Mouse (Mus musculus): ENCODE data around the gene Ajm1. TPM values are rescaled to one million over a fixed set of nuclear protein-coding genes. Genes with fewer than 3 reads are reported as not detected.
A peak's percentile ranks its signal among the peaks of the same experiment; 100 is the strongest.

The Ajm1 gene
- polyA plus RNA-seq, 1 experiment from 2014 or later: 0.46 TPM

DNA sequence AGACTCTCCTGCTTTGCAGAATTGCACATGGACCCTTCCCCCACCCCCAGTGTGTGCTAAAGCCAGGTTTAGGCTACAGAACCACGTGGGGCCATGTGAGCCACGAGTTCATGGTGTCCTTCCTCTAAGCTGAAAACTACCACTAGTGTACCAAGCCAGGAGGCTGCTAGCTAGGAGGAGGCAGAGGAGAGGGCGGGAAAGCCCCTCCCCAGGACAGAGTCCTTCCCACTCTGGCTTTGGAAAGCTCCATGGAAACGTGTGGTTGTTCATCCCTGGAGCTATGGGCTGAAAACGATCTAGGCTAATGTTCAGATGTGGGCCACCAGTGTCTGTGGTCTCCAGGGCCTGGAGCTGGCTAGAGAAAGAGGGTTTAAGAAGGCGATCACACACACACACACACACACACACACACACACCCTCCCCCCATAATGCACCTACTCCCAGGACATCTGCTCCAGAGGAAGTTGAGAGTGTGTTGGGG lies 896 bp downstream of the Ajm1 start:
- H3K9me3 ChIP-seq (ENCODE audit: control insufficient read depth, low read length): no peaks in the 10 kb centered on the region
- H3K4me1 ChIP-seq (ENCODE audit: control insufficient read depth, insufficient read depth, low read length): peaks cover 27% of the 10 kb centered on the region
- ATAC-seq (ENCODE audit: insufficient read depth, low FRiP score, low TSS enrichment) (no peak), DNase-seq (ENCODE audit: low spot score) (no peak)
- peaks cover 57% of the 10 kb centered on the region for H3K27me3 ChIP-seq (ENCODE audit: control insufficient read depth, insufficient read depth, low read length)
- H3K4me2 ChIP-seq (ENCODE audit: low read depth): no peak overlapping the region
- no peak overlapping the region for H3K9ac ChIP-seq (ENCODE audit: low read length)
- peaks cover 4% of the 10 kb centered on the region; the same call in 1 of the 2 replicates for H3K36me3 ChIP-seq (ENCODE audit: control insufficient read depth, insufficient read depth, low read length)
- no peak overlapping the region for H3K4me3 ChIP-seq (ENCODE audit: low read depth, low read length)
- 47% methylated on average over 6 of the region's 6 CpGs for WGBS
- no peak overlapping the region for H3K27ac ChIP-seq (ENCODE audit: low read depth, low read length)

- H3K9ac ChIP-seq (ENCODE audit: low read length): no peak overlapping the region
- no peak for ATAC-seq (ENCODE audit: insufficient read depth, low FRiP score, low TSS enrichment)
- no peak overlapping the region for H3K27ac ChIP-seq (ENCODE audit: low read depth, low read length)
- no peak overlapping the region for H3K4me3 ChIP-seq (ENCODE audit: low read depth, low read length)
- H3K27me3 ChIP-seq (ENCODE audit: control insufficient read depth, insufficient read depth, low read length): peaks cover 59% of the 10 kb centered on the region
- H3K36me3 ChIP-seq (ENCODE audit: control insufficient read depth, insufficient read depth, low read length): peaks cover 4% of the 10 kb centered on the region; the same call in 1 of the 2 replicates
- H3K4me1 ChIP-seq (ENCODE audit: control insufficient read depth, insufficient read depth, low read length): peaks cover 30% of the 10 kb centered on the region
- no peaks in the 10 kb centered on the region for H3K9me3 ChIP-seq (ENCODE audit: control insufficient read depth, low read length)
- WGBS: 5% methylated on average over 27 of the region's 27 CpGs
- peak; percentile 38 for DNase-seq (ENCODE audit: low spot score)
- H3K4me2 ChIP-seq (ENCODE audit: low read depth): peak overlapping the region; percentile 12; the same call in 1 of the 2 replicates
Observed at GRCm38 (mm10) chr2:25579737-25580460, 1.7 kb downstream of the Ajm1 start.

DNA sequence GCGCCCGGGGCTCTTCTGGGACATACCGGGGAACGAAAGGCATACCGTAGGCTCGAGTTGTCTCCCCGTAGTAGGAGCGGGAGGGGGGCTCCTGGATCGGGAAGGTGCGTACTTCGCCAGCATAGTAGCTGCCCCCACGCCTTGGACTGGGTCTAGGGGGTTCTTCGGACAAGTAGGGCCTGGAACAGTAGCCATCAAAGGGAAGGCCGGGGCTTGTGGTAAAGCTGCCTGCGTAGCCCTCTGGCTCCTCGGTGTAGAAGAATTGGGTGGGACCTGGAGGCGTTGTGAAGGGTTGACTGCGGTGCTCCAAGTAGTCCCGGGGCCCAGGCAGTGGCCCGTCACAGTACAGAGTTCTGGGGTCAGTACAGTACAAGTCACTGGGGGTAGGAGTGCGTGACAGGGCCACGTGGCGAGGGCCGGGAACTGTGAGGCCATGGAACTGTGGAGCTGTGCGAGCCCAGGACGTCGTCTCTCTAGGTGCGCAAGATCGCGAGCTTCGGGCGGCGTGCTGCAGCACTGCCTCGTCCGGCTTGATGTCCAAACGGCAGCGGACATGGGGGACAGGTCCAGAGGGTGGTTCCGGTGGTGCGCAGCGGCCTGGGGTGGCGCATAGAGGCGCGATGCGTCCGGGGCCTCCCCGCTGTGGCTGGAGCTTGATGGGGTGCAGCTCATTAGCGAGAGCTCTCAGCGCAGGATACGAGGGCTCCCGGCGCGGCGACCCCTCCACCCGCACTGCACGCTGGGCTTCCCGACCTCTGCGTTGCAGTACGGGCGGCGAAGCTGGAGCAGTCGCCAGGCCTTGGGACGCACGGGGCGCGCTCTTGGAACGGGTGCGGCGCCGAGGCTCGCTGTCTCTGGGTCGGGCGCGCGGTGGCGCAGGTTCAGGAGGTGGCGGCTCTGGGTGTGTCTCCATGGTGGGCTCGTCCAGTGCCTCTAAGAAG lies 2.5 kb downstream of the Ajm1 start:
- DNase-seq (ENCODE audit: low spot score) (no peak), ATAC-seq (ENCODE audit: insufficient read depth, low FRiP score, low TSS enrichment) (no peak)
- WGBS: 5% methylated on average over 76 of the region's 77 CpGs
- Histone ChIP-seq H3K9ac (ENCODE audit: low read length) (no peak overlapping the region), H3K4me2 (ENCODE audit: low read depth) (peak overlapping the region; percentile 12; the same call in 1 of the 2 replicates), H3K4me1 (ENCODE audit: control insufficient read depth, insufficient read depth, low read length) (peaks cover 31% of the 10 kb centered on the region), H3K27me3 (ENCODE audit: control insufficient read depth, insufficient read depth, low read length) (peaks cover 59% of the 10 kb centered on the region), H3K9me3 (ENCODE audit: control insufficient read depth, low read length) (no peaks in the 10 kb centered on the region), H3K36me3 (ENCODE audit: control insufficient read depth, insufficient read depth, low read length) (peaks cover 4% of the 10 kb centered on the region; the same call in 1 of the 2 replicates), H3K27ac (ENCODE audit: low read depth, low read length) (no peak overlapping the region), H3K4me3 (ENCODE audit: low read depth, low read length) (0 out of 2 replicates have a peak overlapping the region, but pooled peaks have one; percentile 2)

GRCm38 (mm10) chr2:25577951-25578795 lies 3.4 kb downstream of the Ajm1 start:
- 4% methylated on average over 75 of the region's 75 CpGs for WGBS
- peaks cover 1% of the 10 kb centered on the region; the same call in 1 of the 2 replicates for H3K36me3 ChIP-seq (ENCODE audit: control insufficient read depth, insufficient read depth, low read length)
- no peaks in the 10 kb centered on the region for H3K9me3 ChIP-seq (ENCODE audit: control insufficient read depth, low read length)
- H3K27ac ChIP-seq (ENCODE audit: low read depth, low read length): no peak overlapping the region
- no peak for ATAC-seq (ENCODE audit: insufficient read depth, low FRiP score, low TSS enrichment)
- no peak overlapping the region; the same call in 1 of the 2 replicates for H3K9ac ChIP-seq (ENCODE audit: low read length)
- peaks cover 36% of the 10 kb centered on the region for H3K4me1 ChIP-seq (ENCODE audit: control insufficient read depth, insufficient read depth, low read length)
- peak overlapping the region; percentile 23 for H3K4me3 ChIP-seq (ENCODE audit: low read depth, low read length)
- peak; percentile 51 for DNase-seq (ENCODE audit: low spot score)
- peak overlapping the region; percentile 17 for H3K4me2 ChIP-seq (ENCODE audit: low read depth)
- H3K27me3 ChIP-seq (ENCODE audit: control insufficient read depth, insufficient read depth, low read length): peaks cover 59% of the 10 kb centered on the region

DNA sequence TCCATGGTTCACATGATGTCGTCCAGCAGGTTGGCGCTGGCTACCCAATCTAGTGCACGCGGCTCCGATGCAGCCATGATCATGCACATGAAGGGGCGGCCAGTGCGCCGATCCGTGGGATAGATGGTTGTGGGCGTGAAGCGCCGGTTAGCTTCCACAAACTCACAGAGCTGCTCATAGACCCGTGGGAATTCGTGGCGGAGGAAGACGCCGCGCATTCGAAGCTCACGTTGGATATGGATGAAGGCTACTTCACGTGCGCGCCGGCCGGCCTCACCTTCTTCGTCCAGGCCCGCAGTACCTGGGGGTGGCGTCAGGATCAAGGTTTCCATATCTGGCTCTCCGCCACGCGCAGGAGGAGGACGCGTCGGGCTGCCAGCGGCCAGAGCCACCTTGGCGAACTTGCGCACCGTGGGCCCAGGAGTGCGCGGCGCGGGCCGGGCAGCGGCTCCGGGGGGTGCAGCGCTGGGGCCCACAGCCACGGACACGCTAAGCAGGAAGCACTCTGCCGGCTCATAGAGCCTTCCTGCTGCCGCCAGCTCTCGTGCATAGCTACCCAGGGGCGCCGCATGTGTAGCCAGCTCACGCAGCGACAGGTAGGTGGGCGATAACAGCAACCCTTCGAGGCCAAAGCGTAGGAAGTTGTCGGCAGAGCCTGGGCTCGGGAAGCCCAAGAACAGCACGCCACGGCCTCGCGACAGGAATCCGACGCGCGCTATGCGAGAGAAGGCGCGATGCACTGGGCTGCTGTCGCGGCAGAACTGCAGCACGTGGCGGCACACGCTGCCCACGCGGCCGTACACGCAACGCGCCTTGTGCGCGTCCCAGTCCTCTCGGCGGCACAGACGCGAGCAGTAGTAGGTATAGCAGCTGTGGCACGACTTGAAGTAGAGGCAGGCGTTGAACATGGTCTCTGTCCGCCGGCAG lies 4.3 kb downstream of the Ajm1 start:
- Histone ChIP-seq H3K27me3 (ENCODE audit: control insufficient read depth, insufficient read depth, low read length) (peaks cover 59% of the 10 kb centered on the region), H3K9me3 (ENCODE audit: control insufficient read depth, low read length) (no peaks in the 10 kb centered on the region), H3K36me3 (ENCODE audit: control insufficient read depth, insufficient read depth, low read length) (no peaks in the 10 kb centered on the region; the same call in 1 of the 2 replicates), H3K4me2 (ENCODE audit: low read depth) (peak overlapping the region; percentile 17), H3K27ac (ENCODE audit: low read depth, low read length) (no peak overlapping the region), H3K9ac (ENCODE audit: low read length) (no peak overlapping the region; the same call in 1 of the 2 replicates), H3K4me1 (ENCODE audit: control insufficient read depth, insufficient read depth, low read length) (peaks cover 30% of the 10 kb centered on the region), H3K4me3 (ENCODE audit: low read depth, low read length) (peak overlapping the region; percentile 23)
- DNase-seq (ENCODE audit: low spot score) (peak; percentile 31), ATAC-seq (ENCODE audit: insufficient read depth, low FRiP score, low TSS enrichment) (no peak)
- WGBS: 14% methylated on average over 91 of the region's 92 CpGs

GRCm38 (mm10) chr2:25576028-25576850 lies 5.3 kb downstream of the Ajm1 start:
- 72% methylated on average over 16 of the region's 16 CpGs for WGBS
- peaks cover 28% of the 10 kb centered on the region for H3K4me1 ChIP-seq (ENCODE audit: control insufficient read depth, insufficient read depth, low read length)

More at GRCm38 (mm10) chr2:25576028-25576850, 5.3 kb downstream of the Ajm1 start:
- Histone ChIP-seq H3K36me3 (ENCODE audit: control insufficient read depth, insufficient read depth, low read length) (no peaks in the 10 kb centered on the region; the same call in 1 of the 2 replicates), H3K27ac (ENCODE audit: low read depth, low read length) (no peak overlapping the region), H3K4me2 (ENCODE audit: low read depth) (no peak overlapping the region), H3K9ac (ENCODE audit: low read length) (no peak overlapping the region), H3K4me3 (ENCODE audit: low read depth, low read length) (no peak overlapping the region), H3K9me3 (ENCODE audit: control insufficient read depth, low read length) (no peaks in the 10 kb centered on the region), H3K27me3 (ENCODE audit: control insufficient read depth, insufficient read depth, low read length) (peaks cover 57% of the 10 kb centered on the region)
- DNase-seq (ENCODE audit: low spot score) (no peak), ATAC-seq (ENCODE audit: insufficient read depth, low FRiP score, low TSS enrichment) (no peak)
